Mouse (Mus musculus): ENCODE data around the gene Gm4131. TPM values are rescaled to one million over a fixed set of nuclear protein-coding genes. Genes with fewer than 3 reads are reported as not detected.

Gm4131 gene
- polyA plus RNA-seq, 1 experiment = not detected

DNA sequence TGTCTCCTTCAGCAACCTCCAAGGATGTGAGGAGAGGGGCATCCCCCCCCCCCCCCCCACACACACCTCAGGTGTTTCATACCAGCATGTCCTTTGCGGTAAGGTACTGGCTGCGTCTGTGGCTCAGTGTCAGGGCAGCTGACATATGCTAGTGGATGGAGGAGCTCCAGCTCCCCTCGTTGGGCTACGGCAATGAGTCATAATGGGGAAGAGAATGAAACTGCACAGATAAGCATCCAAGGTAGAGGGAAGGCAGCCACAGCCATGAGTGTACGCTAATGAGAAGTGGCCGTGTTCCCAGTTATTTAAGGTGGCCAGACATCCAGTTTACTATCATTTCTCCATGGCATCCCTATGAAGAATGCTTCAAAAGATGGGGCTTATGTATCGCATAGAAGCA is 78.5 kb downstream of the Gm4131 start:
- no peak for TF ChIP-seq TCF3 (IDR thresholded peaks at IDR 0.05; ENCODE audit: insufficient read length, low read depth)
- TF ChIP-seq REST (IDR thresholded peaks at IDR 0.05; ENCODE audit: insufficient read depth, insufficient read length) = no peak
- Histone ChIP-seq H3K4me3 (no peak overlapping the region), H3ac (ENCODE audit: control insufficient read depth, insufficient read length) (no peak overlapping the region), H3K36me3 (ENCODE audit: control insufficient read depth, insufficient read depth) (no peaks in the 10 kb centered on the region), H3K27me3 (ENCODE audit: control insufficient read depth, insufficient read depth, insufficient read length) (no peaks in the 10 kb centered on the region), H3K79me2 (ENCODE audit: control insufficient read depth, insufficient read depth) (no peaks in the 10 kb centered on the region), H3K4me2 (ENCODE audit: low read depth) (no peak overlapping the region)

- Histone ChIP-seq H3K4me3 (no peak overlapping the region), H3K79me2 (ENCODE audit: control insufficient read depth, insufficient read depth) (no peaks in the 10 kb centered on the region), H3K4me2 (ENCODE audit: low read depth) (no peak overlapping the region), H3ac (ENCODE audit: control insufficient read depth, insufficient read length) (no peak overlapping the region), H3K27me3 (ENCODE audit: control insufficient read depth, insufficient read depth, insufficient read length) (peaks cover 5% of the 10 kb centered on the region), H3K36me3 (ENCODE audit: control insufficient read depth, insufficient read depth) (no peaks in the 10 kb centered on the region)
- TF ChIP-seq MYOD1 (IDR thresholded peaks at IDR 0.05; ENCODE audit: control insufficient read depth in 1 of 3, insufficient read length in 2 of 3, low read depth in 2 of 3) (no peak), TCF12 (IDR thresholded peaks at IDR 0.05; ENCODE audit: insufficient read depth, poor library complexity, severe bottlenecking) (no peak), POLR2A (IDR thresholded peaks at IDR 0.05; ENCODE audit: insufficient read length, low read depth) (no peak), POLR2AphosphoS2 (IDR thresholded peaks at IDR 0.05; ENCODE audit: insufficient read length, low read depth) (no peak), MYOG (IDR thresholded peaks at IDR 0.05; ENCODE audit: control insufficient read depth in 1 of 3, insufficient read depth in 1 of 3, insufficient read length in 2 of 3, low read depth in 2 of 3) (no peak), TCF3 (IDR thresholded peaks at IDR 0.05; ENCODE audit: insufficient read length, low read depth) (no peak), E2F4 (IDR thresholded peaks at IDR 0.05; ENCODE audit: insufficient read depth) (no peak), USF1 (IDR thresholded peaks at IDR 0.05; ENCODE audit: low read depth) (no peak), SRF (IDR thresholded peaks at IDR 0.05; ENCODE audit: control insufficient read depth, insufficient read length, low read depth) (no peak), CEBPB (IDR thresholded peaks at IDR 0.05; ENCODE audit: insufficient read depth, poor library complexity, severe bottlenecking) (no peak), REST (IDR thresholded peaks at IDR 0.05; ENCODE audit: insufficient read depth, insufficient read length) (no peak), MAX (IDR thresholded peaks at IDR 0.05; ENCODE audit: low read depth) (no peak)
These were observed 85.3 kb downstream of the Gm4131 start for GRCm38 (mm10) chr14:62481381-62481780.

DNA sequence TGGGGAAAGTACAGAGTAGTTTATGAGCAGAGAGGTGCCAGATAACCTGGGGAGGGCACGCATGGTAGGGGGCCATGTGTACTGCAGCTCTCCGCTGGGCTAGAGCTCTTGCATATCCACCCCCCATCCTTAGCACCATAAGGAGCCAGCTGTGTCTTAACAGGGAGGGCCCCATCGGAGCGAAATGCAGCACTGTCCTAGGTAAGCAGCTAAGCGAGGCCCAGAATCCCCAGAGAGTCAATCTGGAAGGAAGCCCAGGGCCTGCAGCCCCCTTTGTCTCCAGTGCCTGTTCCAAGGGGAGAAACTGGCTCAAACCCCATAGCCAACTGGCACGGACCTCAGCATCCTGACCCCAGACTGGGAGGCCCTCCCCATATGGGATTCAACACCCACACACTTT is 87.3 kb downstream of the Gm4131 start:
- no peaks in the 10 kb centered on the region for H3K79me2 ChIP-seq (ENCODE audit: control insufficient read depth, insufficient read depth)
- H3ac ChIP-seq (ENCODE audit: control insufficient read depth, insufficient read length) = no peak overlapping the region
- no peaks in the 10 kb centered on the region for H3K36me3 ChIP-seq (ENCODE audit: control insufficient read depth, insufficient read depth)
- H3K27me3 ChIP-seq (ENCODE audit: control insufficient read depth, insufficient read depth, insufficient read length) = peaks cover 5% of the 10 kb centered on the region
- no peak overlapping the region for H3K4me3 ChIP-seq
- H3K4me2 ChIP-seq (ENCODE audit: low read depth) = no peak overlapping the region
- TF ChIP-seq CEBPB (IDR thresholded peaks at IDR 0.05; ENCODE audit: insufficient read depth, poor library complexity, severe bottlenecking) (no peak), REST (IDR thresholded peaks at IDR 0.05; ENCODE audit: insufficient read depth, insufficient read length) (no peak), POLR2A (IDR thresholded peaks at IDR 0.05; ENCODE audit: insufficient read length, low read depth) (no peak), MAX (IDR thresholded peaks at IDR 0.05; ENCODE audit: low read depth) (no peak), E2F4 (IDR thresholded peaks at IDR 0.05; ENCODE audit: insufficient read depth) (no peak), POLR2AphosphoS2 (IDR thresholded peaks at IDR 0.05; ENCODE audit: insufficient read length, low read depth) (no peak), SRF (IDR thresholded peaks at IDR 0.05; ENCODE audit: control insufficient read depth, insufficient read length, low read depth) (no peak), MYOD1 (IDR thresholded peaks at IDR 0.05; ENCODE audit: control insufficient read depth in 1 of 3, insufficient read length in 2 of 3, low read depth in 2 of 3) (no peak), USF1 (IDR thresholded peaks at IDR 0.05; ENCODE audit: low read depth) (no peak), TCF3 (IDR thresholded peaks at IDR 0.05; ENCODE audit: insufficient read length, low read depth) (no peak), MYOG (IDR thresholded peaks at IDR 0.05; ENCODE audit: control insufficient read depth in 1 of 3, insufficient read depth in 1 of 3, insufficient read length in 2 of 3, low read depth in 2 of 3) (no peak), TCF12 (IDR thresholded peaks at IDR 0.05; ENCODE audit: insufficient read depth, poor library complexity, severe bottlenecking) (no peak)

DNA sequence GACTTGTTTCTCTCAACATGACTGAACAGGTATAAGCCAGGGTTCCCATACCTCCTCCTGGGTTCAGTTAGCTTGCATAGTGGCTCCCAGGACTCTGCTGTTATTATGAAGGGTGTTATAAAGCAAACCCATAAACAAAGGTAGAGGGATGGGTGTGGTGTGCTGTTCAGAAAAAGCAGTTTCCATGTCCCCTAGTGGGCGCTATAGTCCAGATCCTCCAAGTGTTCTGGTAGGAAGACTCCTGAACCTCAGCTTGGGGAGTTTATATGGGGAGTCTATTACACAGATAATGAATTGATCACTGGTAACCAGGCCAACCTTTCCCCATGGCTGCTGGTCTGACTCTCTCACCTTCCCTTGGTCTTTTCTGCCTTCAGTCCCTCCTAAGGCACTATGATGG is 92.2 kb downstream of the Gm4131 start:
- H3K36me3 ChIP-seq (ENCODE audit: control insufficient read depth, insufficient read depth) = no peaks in the 10 kb centered on the region
- no peak overlapping the region for H3K4me2 ChIP-seq (ENCODE audit: low read depth)
- TF ChIP-seq SRF (IDR thresholded peaks at IDR 0.05; ENCODE audit: control insufficient read depth, insufficient read length, low read depth) (no peak), POLR2A (IDR thresholded peaks at IDR 0.05; ENCODE audit: insufficient read length, low read depth) (no peak), USF1 (IDR thresholded peaks at IDR 0.05; ENCODE audit: low read depth) (no peak), MYOG (IDR thresholded peaks at IDR 0.05; ENCODE audit: control insufficient read depth in 1 of 3, insufficient read depth in 1 of 3, insufficient read length in 2 of 3, low read depth in 2 of 3) (no peak), TCF3 (IDR thresholded peaks at IDR 0.05; ENCODE audit: insufficient read length, low read depth) (no peak), MYOD1 (IDR thresholded peaks at IDR 0.05; ENCODE audit: control insufficient read depth in 1 of 3, insufficient read length in 2 of 3, low read depth in 2 of 3) (no peak), E2F4 (IDR thresholded peaks at IDR 0.05; ENCODE audit: insufficient read depth) (no peak), CEBPB (IDR thresholded peaks at IDR 0.05; ENCODE audit: insufficient read depth, poor library complexity, severe bottlenecking) (no peak)
- no peak overlapping the region for H3ac ChIP-seq (ENCODE audit: control insufficient read depth, insufficient read length)
- H3K4me3 ChIP-seq = no peak overlapping the region
- H3K79me2 ChIP-seq (ENCODE audit: control insufficient read depth, insufficient read depth) = no peaks in the 10 kb centered on the region
- H3K27me3 ChIP-seq (ENCODE audit: control insufficient read depth, insufficient read depth, insufficient read length) = peaks cover 10% of the 10 kb centered on the region

GRCm38 (mm10) chr14:62472061-62472460 is 94.7 kb downstream of the Gm4131 start:
- no peak overlapping the region for H3ac ChIP-seq (ENCODE audit: control insufficient read depth, insufficient read length)
- no peak overlapping the region for H3K4me3 ChIP-seq
- TF ChIP-seq POLR2AphosphoS2 (IDR thresholded peaks at IDR 0.05; ENCODE audit: insufficient read length, low read depth) = no peak
- TF ChIP-seq SRF (IDR thresholded peaks at IDR 0.05; ENCODE audit: control insufficient read depth, insufficient read length, low read depth) = no peak
- no peak for TF ChIP-seq TCF3 (IDR thresholded peaks at IDR 0.05; ENCODE audit: insufficient read length, low read depth)
- TF ChIP-seq POLR2A (IDR thresholded peaks at IDR 0.05; ENCODE audit: insufficient read length, low read depth) = no peak
- TF ChIP-seq CEBPB (IDR thresholded peaks at IDR 0.05; ENCODE audit: insufficient read depth, poor library complexity, severe bottlenecking) = no peak
- TF ChIP-seq MAX (IDR thresholded peaks at IDR 0.05; ENCODE audit: low read depth) = no peak
- no peak for TF ChIP-seq USF1 (IDR thresholded peaks at IDR 0.05; ENCODE audit: low read depth)
- no peak for TF ChIP-seq E2F4 (IDR thresholded peaks at IDR 0.05; ENCODE audit: insufficient read depth)
- no peak for TF ChIP-seq TCF12 (IDR thresholded peaks at IDR 0.05; ENCODE audit: insufficient read depth, poor library complexity, severe bottlenecking)
- H3K36me3 ChIP-seq (ENCODE audit: control insufficient read depth, insufficient read depth) = no peaks in the 10 kb centered on the region
- H3K79me2 ChIP-seq (ENCODE audit: control insufficient read depth, insufficient read depth) = no peaks in the 10 kb centered on the region
- peaks cover 5% of the 10 kb centered on the region for H3K27me3 ChIP-seq (ENCODE audit: control insufficient read depth, insufficient read depth, insufficient read length)
- H3K4me2 ChIP-seq (ENCODE audit: low read depth) = no peak overlapping the region

All from myocyte (in vitro differentiated cells).